Mouse (Mus musculus) hindbrain, embryonic 12.5 days (tissue): Measurements from ENCODE around the gene Stxbp1. TPM values are rescaled to one million over a fixed set of nuclear protein-coding genes. Genes with fewer than 3 reads are reported as not detected.

Experiments used
- ATAC-seq: fragments of 200-750 bp; cut with Nextera tagmentation; 2 replicates; pipeline ENCODE4 v1.8.0; 2017; ENCODE audit warnings: moderate TSS enrichment; ENCODE audit not compliant: low FRiP score
- H3K27ac ChIP-seq: fragments of 300-500 bp; sonication (generic); 2 replicates; pipeline ENCODE4 v1.5.1; 2016; ENCODE audit warnings: mild to moderate bottlenecking
- H3K27me3 ChIP-seq: fragments of 300-500 bp; sonication (generic); 2 replicates; pipeline ENCODE4 v1.6.1; 2016; ENCODE audit warnings: mild to moderate bottlenecking
- H3K36me3 ChIP-seq: fragments of 300-500 bp; sonication (generic); 2 replicates; pipeline ENCODE4 v1.6.1; 2016; ENCODE audit warnings: mild to moderate bottlenecking
- H3K4me1 ChIP-seq: fragments of 300-500 bp; sonication (generic); 2 replicates; pipeline ENCODE4 v1.6.1; 2016
- H3K4me2 ChIP-seq: fragments of 300-500 bp; sonication (generic); replicated peaks from 2 replicates; pipeline ENCODE4 v1.6.1; 2016; ENCODE audit warnings: mild to moderate bottlenecking
- H3K4me3 ChIP-seq: fragments of 300-500 bp; sonication (generic); 2 replicates; pipeline ENCODE4 v1.5.1; 2016; ENCODE audit warnings: mild to moderate bottlenecking
- H3K9ac ChIP-seq: fragments of 300-500 bp; sonication (generic); 2 replicates; pipeline ENCODE4 v1.6.1; 2016; ENCODE audit warnings: mild to moderate bottlenecking, moderate library complexity
- H3K9me3 ChIP-seq: fragments of 300-500 bp; sonication (generic); replicated peaks from 2 replicates; pipeline ENCODE4 v1.6.1; 2016; ENCODE audit warnings: mild to moderate bottlenecking
- WGBS: fragments of 180-500 bp; shearing (Covaris S2); methylation state at CpG from one replicate; pipeline ENCODE4 v1.1.7; 2016; 5-methylcytosine and 5-hydroxymethylcytosine counted together
- polyA plus RNA-seq: library from polyadenylated mRNA; unstranded; fragments of >200 nt; fragmentation: Nextera tagmentation; extraction: Ambion mirVana; gene quantifications from 2 replicates; pipeline ENCODE4 v1.2.1, GENCODE M21; 2016

Gene Stxbp1
- polyA plus RNA-seq, 1 experiment from 2014 or later, result 102 TPM

GRCm38 (mm10) chr2:32757056-32757845, 89.8 kb downstream of the Stxbp1 start, which contains the start of gene Tor2a:
Gene Tor2a, plus strand, starts transcription at chr2:32757234.
- under 1% methylated on average over 65 of the region's 66 CpGs for WGBS
- peak within 1 kb of the TSS; percentile 84 for H3K9ac ChIP-seq
- peaks cover 19% of the 10 kb centered on the region for H3K4me1 ChIP-seq
- H3K4me3 ChIP-seq, result peak within 1 kb of the TSS; percentile 71
- H3K27me3 ChIP-seq, result no peaks in the 10 kb centered on the region
- H3K9me3 ChIP-seq, result no peaks in the 10 kb centered on the region
- H3K27ac ChIP-seq, result peak within 1 kb of the TSS; percentile 90
- H3K36me3 ChIP-seq, result peaks cover 43% of the 10 kb centered on the region
- H3K4me2 ChIP-seq, result peak within 1 kb of the TSS; percentile 55
- peak; percentile 92 for ATAC-seq

- Histone ChIP-seq H3K9me3 (no peaks in the 10 kb centered on the region), H3K27ac (no peak overlapping the region), H3K4me1 (peaks cover 25% of the 10 kb centered on the region), H3K36me3 (peaks cover 37% of the 10 kb centered on the region), H3K4me3 (no peak overlapping the region), H3K27me3 (no peaks in the 10 kb centered on the region), H3K9ac (no peak overlapping the region), H3K4me2 (peak overlapping the region; percentile 55; the same call in 1 of the 2 replicates)
- ATAC-seq, result peak; percentile 41; the same call in 1 of the 2 replicates
- WGBS, result 34% methylated on average over 6 of the region's 6 CpGs
These were observed 90.4 kb downstream of the Stxbp1 start for GRCm38 (mm10) chr2:32756674-32757055.

- Histone ChIP-seq H3K4me2 (peak overlapping the region; percentile 57), H3K9ac (peak overlapping the region; percentile 63; the same call in 1 of the 2 replicates), H3K4me1 (peaks cover 24% of the 10 kb centered on the region), H3K9me3 (no peaks in the 10 kb centered on the region), H3K36me3 (peaks cover 41% of the 10 kb centered on the region), H3K4me3 (peak overlapping the region; percentile 35), H3K27ac (peak overlapping the region; percentile 88), H3K27me3 (no peaks in the 10 kb centered on the region)
- ATAC-seq, result no peak
- WGBS, result 62% methylated on average over 10 of the region's 10 CpGs
These were observed 94.9 kb downstream of the Stxbp1 start for GRCm38 (mm10) chr2:32752181-32752580.

- Histone ChIP-seq H3K27me3 (no peaks in the 10 kb centered on the region), H3K9me3 (no peaks in the 10 kb centered on the region), H3K4me1 (peaks cover 24% of the 10 kb centered on the region), H3K4me2 (peak overlapping the region; percentile 57), H3K36me3 (peaks cover 47% of the 10 kb centered on the region), H3K27ac (peak overlapping the region; percentile 88), H3K4me3 (peak overlapping the region; percentile 35), H3K9ac (peak overlapping the region; percentile 63)
- 17% methylated on average over 9 of the region's 10 CpGs for WGBS
- ATAC-seq, result no peak
These were observed 95.4 kb downstream of the Stxbp1 start for GRCm38 (mm10) chr2:32751665-32752033.

GRCm38 (mm10) chr2:32750887-32751664, 96.0 kb downstream of the Stxbp1 start:
- WGBS, result 7% methylated on average over 31 of the region's 31 CpGs
- Histone ChIP-seq H3K27me3 (no peaks in the 10 kb centered on the region), H3K4me1 (peaks cover 24% of the 10 kb centered on the region), H3K36me3 (peaks cover 52% of the 10 kb centered on the region), H3K9ac (peak overlapping the region; percentile 63), H3K4me3 (peak overlapping the region; percentile 35), H3K9me3 (no peaks in the 10 kb centered on the region), H3K27ac (peak overlapping the region; percentile 88), H3K4me2 (peak overlapping the region; percentile 57)
- peak; percentile 87 for ATAC-seq

- Histone ChIP-seq H3K4me3 (no peak overlapping the region), H3K27me3 (no peaks in the 10 kb centered on the region), H3K9me3 (no peaks in the 10 kb centered on the region), H3K4me1 (peaks cover 24% of the 10 kb centered on the region), H3K36me3 (peaks cover 61% of the 10 kb centered on the region), H3K4me2 (peak overlapping the region; percentile 57; the same call in 1 of the 2 replicates), H3K9ac (no peak overlapping the region), H3K27ac (peak overlapping the region; percentile 88)
- 73% methylated on average over 7 of the region's 7 CpGs for WGBS
- no peak for ATAC-seq
These were observed 96.8 kb downstream of the Stxbp1 start for GRCm38 (mm10) chr2:32750199-32750598.

- Histone ChIP-seq H3K4me3 (no peak overlapping the region), H3K27ac (no peak overlapping the region), H3K36me3 (peaks cover 56% of the 10 kb centered on the region), H3K9me3 (no peaks in the 10 kb centered on the region), H3K27me3 (no peaks in the 10 kb centered on the region), H3K4me1 (peaks cover 24% of the 10 kb centered on the region), H3K4me2 (no peak overlapping the region), H3K9ac (no peak overlapping the region)
- ATAC-seq, result no peak
- 87% methylated on average over 16 of the region's 16 CpGs for WGBS
These were observed 98.0 kb downstream of the Stxbp1 start for GRCm38 (mm10) chr2:32749082-32749481.

GRCm38 (mm10) chr2:32744272-32744982, 102.6 kb downstream of the Stxbp1 start:
- Histone ChIP-seq H3K4me1 (peaks cover 30% of the 10 kb centered on the region), H3K27me3 (peaks cover 11% of the 10 kb centered on the region), H3K4me3 (no peak overlapping the region), H3K4me2 (no peak overlapping the region), H3K36me3 (peaks cover 41% of the 10 kb centered on the region), H3K9me3 (no peaks in the 10 kb centered on the region), H3K9ac (no peak overlapping the region; the same call in 1 of the 2 replicates), H3K27ac (no peak overlapping the region)
- ATAC-seq, result no peak
- WGBS, result 78% methylated on average over 15 of the region's 15 CpGs

GRCm38 (mm10) chr2:32742173-32742531, 104.9 kb downstream of the Stxbp1 start:
- Histone ChIP-seq H3K4me1 (peaks cover 33% of the 10 kb centered on the region), H3K4me2 (peak overlapping the region; percentile 97), H3K4me3 (peak overlapping the region; percentile 79), H3K9ac (peak overlapping the region; percentile 81), H3K9me3 (no peaks in the 10 kb centered on the region), H3K27me3 (peaks cover 11% of the 10 kb centered on the region), H3K36me3 (peaks cover 24% of the 10 kb centered on the region), H3K27ac (peak overlapping the region; percentile 91)
- peak; percentile 91 for ATAC-seq
- WGBS, result 2% methylated on average over 18 of the region's 18 CpGs

- Histone ChIP-seq H3K4me1 (peaks cover 33% of the 10 kb centered on the region), H3K4me2 (peak overlapping the region; percentile 97), H3K4me3 (peak overlapping the region; percentile 79), H3K27me3 (peaks cover 11% of the 10 kb centered on the region), H3K27ac (peak overlapping the region; percentile 91), H3K9me3 (no peaks in the 10 kb centered on the region), H3K36me3 (peaks cover 17% of the 10 kb centered on the region), H3K9ac (peak overlapping the region; percentile 81)
- 2% methylated on average over 53 of the region's 58 CpGs for WGBS
- ATAC-seq, result peak; percentile 57
These were observed 105.5 kb downstream of the Stxbp1 start for GRCm38 (mm10) chr2:32741273-32742172.

GRCm38 (mm10) chr2:32740916-32741272, 106.2 kb downstream of the Stxbp1 start, which contains the start of gene 6330409D20Rik:
Gene 6330409D20Rik, minus strand, starts transcription at chr2:32741016.
- ATAC-seq, result 0 out of 2 replicates have a peak, but pooled peaks have one; percentile 5
- H3K36me3 ChIP-seq, result peaks cover 12% of the 10 kb centered on the region
- H3K9ac ChIP-seq, result peak within 1 kb of the TSS; percentile 81
- peaks cover 33% of the 10 kb centered on the region for H3K4me1 ChIP-seq
- peaks cover 11% of the 10 kb centered on the region for H3K27me3 ChIP-seq
- H3K4me3 ChIP-seq, result peak within 1 kb of the TSS; percentile 79
- peak within 1 kb of the TSS; percentile 97 for H3K4me2 ChIP-seq
- H3K9me3 ChIP-seq, result no peaks in the 10 kb centered on the region
- WGBS, result 7% methylated on average over 11 of the region's 11 CpGs
- H3K27ac ChIP-seq, result peak within 1 kb of the TSS; percentile 91
